Mouse (Mus musculus): ENCODE measurements around the gene Ptrh1.
A peak's percentile ranks its signal among the peaks of the same experiment; 100 is the strongest.

Ptrh1 gene

DNA sequence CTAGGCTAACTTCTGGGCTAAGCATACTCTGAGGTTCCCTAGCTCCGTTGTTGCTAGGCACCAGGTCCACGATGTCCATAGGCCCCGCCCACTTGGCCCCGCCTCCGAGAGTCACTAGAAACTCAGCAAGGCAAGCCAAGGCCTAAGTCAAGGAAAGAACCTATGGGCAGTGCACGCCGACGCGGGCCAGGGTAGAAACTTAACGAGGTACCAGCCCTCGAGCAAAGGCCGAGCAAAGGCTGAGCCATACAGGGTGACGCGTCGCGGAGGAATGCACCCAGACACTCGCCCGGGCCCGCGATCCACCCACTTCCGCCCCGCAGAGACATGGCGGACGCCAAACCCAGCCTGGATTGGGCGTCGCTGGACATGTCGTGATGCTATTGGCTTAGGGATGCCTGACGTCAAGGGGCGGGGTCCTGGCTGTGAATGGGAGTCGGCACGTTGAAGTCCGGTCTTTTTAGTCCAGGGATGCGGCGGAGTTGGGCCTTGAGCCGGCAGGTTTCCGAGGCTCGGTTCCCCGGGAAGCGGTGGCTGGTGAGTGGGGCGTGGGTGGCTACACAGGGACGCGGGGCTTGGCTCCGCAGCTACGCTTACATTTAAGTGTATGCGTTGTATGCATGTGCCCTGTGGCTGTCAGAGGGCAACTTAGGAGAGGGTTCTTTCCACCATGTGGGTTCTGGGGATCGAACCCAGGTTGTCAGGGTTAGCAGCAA is at the start of gene Ptrh1, which contains the start of gene Ttc16:
Gene Ptrh1 (plus strand): TSS at position 428 of the 716 bp plus-strand sequence.
Gene Ttc16 (minus strand): TSS at position 275 of the 716 bp plus-strand sequence.
- peak; percentile 99 for DNase-seq

GRCm38 (mm10) chr2:32727435-32727834 is 48.2 kb upstream of the Ptrh1 start:
- peak; percentile 97 to 98 for DNase-seq

DNA sequence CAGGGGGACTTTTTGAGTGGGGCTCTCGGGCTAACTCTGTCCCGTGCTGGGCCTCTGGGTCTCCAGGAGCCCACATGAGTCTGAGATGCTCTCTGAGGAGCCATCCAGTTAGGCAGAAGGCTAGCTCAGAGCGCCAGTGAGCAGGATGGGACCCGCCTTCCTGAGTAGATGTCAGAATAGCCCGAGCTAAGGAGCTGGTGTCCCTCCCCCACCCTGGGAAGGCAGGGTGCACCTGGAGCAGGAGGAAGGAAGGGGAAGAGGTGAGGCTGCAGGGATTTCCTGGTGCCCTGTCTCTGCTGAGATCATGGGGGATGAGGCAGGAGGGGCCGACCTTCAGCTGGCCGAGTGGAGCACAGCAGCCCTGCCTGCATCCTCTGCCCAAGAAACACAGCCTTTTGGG is 47.1 kb upstream of the Ptrh1 start:
- DNase-seq, result peak; percentile 77 to 92

- no peak for DNase-seq
These were observed 46.0 kb upstream of the Ptrh1 start for GRCm38 (mm10) chr2:32729547-32729946.

- DNase-seq, result peak in 1 of 2 experiments; percentile 35
These were observed 44.7 kb upstream of the Ptrh1 start for GRCm38 (mm10) chr2:32730854-32731253.

DNA sequence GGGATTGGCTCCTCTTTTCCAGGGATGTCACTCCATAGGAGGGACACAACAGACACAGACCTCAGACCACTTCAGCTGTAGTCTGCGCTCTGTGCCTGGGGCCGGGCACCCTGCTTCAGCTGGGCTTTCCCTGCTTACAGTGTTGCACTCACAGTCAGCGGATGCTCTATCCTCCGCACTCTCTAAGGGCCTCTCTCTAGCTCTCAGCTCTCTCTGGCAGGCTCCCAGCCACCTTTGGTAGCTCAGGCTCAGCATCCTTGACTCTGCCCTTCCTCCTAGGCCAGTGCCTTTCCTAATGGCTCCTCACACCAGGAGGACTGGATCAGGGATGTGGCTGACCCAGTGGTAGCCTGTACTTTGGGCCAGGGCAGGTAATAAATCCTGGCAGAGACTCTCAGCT is 43.7 kb upstream of the Ptrh1 start:
- DNase-seq, result peak in 1 of 2 experiments; percentile 43

DNA sequence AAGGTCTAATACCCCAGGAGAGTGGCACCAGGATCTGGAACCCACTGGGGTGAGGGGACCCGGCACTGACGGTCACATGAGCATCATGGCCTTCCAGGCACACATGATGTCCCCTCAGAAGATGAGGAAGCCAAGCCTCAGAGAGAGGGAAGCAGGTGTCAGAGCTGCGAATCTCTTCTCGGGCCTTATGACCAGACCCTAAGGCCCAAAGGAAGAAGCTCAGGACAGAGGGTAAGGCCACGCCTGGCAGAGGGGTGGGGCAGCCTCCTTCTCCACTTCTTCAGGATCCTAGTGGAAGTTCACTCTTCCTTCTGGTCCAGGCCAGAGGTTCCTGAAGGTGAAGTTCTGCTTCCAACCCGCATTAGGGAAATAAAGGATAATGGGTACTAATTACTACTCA is 42.9 kb upstream of the Ptrh1 start:
- DNase-seq, result no peak

DNA sequence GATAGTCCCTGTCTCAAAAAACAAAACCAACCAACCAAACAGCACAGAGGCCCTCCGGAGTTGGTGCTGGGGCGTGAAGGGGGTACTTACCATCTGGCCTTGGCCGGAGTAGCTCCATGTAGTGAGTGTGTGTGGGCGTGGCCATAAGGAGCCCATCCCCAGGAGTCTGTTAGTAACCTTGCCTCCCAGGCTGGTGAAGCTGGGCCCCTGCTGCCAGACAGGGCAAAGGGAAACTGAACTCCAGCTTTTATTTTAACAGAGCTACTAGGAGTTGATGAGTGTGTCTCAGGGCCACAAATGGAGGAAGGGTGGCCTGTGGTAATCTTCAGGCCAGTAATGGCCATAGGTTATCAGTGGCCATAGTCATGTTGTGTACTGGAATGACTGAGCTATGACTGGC is 41.1 kb upstream of the Ptrh1 start:
- peak; percentile 41 to 76 for DNase-seq

DNA sequence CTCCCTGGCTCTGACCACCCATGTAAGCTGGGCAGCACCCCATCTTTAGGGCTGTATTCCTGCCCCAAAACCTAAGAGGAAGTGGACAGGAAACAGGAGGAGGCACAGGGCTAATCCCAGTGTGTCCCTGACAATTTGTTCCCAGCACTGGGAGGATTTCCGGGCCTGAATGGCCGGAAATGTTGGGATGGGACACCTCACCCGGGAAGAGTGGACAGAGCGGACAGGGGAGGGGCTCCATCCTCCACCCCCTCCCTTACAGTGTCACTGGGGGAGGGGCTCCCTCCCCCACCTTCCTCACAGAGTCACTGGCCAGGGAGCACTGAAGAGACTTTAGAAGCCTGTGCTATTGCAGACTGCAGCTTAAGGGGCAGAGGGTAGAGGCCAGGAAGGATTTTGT is 40.7 kb upstream of the Ptrh1 start:
- DNase-seq, result peak; percentile 74 to 91

- DNase-seq, result peak in 1 of 2 experiments; percentile 66
These were observed 39.2 kb upstream of the Ptrh1 start for GRCm38 (mm10) chr2:32736306-32736829.

- DNase-seq, result no peak
These were observed 38.6 kb upstream of the Ptrh1 start for GRCm38 (mm10) chr2:32737008-32737407.

GRCm38 (mm10) chr2:32739311-32739710 is 36.3 kb upstream of the Ptrh1 start:
- no peak for DNase-seq

- no peak for DNase-seq
These were observed 34.7 kb upstream of the Ptrh1 start, which contains the start of gene 6330409D20Rik for GRCm38 (mm10) chr2:32740916-32741272. Gene 6330409D20Rik (minus strand): TSS chr2:32741016.

DNA sequence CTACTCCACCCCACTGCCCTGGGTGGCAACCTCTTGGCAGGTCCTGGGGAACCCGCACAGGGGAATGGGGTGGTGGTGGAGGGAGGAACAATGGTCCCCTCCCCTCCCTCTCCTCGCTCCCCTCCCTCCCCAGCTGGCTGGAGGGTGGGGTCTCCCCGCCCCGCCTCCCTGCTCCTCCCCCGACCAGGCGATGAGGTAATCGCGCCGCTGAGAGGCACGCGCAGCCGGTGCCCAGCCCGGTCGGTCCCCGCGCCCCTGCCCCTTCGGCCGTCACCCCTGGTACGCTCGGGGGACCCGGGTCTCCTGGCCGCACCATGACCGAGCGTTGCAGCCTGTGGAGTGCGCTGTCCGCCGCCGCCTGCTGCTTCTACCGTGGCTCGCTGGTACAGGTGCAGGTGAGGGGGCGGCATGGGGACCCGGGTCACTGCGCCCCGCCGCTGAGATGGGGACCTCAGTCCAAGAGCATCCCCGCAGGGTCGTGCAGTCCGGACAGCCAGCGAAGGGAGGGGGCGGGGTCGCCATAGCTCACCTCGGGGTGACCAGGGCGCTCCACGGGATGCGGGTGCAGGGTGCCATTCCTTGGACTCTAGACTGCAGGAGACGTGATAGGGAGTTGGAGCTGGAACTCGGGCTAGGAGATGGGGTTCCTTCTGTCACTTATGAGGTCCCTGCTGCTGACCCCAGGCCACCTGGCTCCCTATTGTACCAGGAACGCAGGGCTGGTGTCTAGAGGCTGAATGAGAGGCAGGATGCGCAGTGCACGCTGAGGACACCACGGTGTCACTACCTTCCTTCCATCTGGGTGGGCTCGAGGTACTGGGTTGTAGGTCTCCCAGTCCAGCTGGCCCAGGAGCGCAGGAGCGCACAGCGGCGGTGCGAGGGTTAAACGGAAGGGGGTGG is 34.1 kb upstream of the Ptrh1 start:
- DNase-seq, result peak in 1 of 2 experiments; percentile 63

DNA sequence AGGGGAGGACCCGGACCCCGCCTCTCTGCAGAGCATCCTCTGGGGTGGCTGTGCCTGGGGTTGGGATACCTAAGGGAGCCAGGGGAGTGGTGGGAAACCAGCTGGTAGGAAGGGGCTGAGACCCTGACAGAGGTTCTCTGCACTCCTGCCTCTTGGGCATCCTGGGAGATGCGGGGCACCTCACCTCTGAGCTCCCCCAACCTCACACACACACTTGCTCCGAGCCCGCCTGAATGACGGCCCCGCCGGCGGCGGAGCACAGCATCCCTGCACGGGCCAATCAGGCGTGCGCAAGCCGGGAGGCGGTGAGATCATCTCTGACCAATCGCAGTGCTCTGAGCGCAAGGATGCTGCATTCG is 33.4 kb upstream of the Ptrh1 start:
- no peak for DNase-seq

- DNase-seq, result no peak
These were observed 31.2 kb upstream of the Ptrh1 start for GRCm38 (mm10) chr2:32744272-32744982.

DNA sequence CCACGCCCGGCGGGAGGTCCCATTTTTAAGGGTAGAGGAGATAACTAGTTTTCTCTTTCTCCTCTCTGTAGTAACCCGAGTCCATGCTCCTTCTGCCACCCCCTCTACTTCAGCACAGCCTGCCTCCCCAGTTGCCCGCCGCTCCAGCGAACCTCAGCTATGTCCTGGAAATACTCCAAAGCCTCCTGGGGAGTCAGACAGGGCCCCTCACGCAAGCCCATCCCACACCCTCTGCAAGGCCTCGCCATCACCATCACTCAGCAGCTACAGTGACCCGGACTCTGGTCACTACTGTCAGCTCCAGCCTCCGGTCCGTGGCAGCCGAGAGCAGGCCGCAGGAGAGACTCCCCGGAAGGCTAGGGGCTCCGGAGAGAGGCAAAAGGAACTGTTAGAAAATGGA is 26.5 kb upstream of the Ptrh1 start:
- no peak for DNase-seq

DNA sequence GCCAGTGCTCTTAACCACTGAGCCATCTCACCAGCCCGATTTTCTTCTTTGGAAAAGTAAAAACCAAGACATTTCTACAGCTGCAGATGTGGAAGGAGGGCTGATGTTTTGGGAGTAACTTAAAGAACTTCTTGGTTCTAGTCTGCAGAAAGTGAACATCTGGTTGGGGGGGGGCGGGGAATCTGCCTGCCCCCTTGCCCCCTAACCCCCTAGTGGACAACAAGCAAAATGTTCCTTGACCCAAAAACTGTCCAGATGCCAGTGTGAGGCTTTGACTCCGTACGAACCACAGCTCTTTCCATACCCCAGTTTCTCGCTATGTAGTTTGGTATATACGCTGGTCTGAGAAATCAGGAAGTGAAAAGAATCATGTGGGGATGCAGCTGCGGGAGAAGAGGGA is 25.4 kb upstream of the Ptrh1 start:
- no peak for DNase-seq

- DNase-seq, result peak; percentile 86 to 94
These were observed 24.5 kb upstream of the Ptrh1 start for GRCm38 (mm10) chr2:32750887-32751664.

DNA sequence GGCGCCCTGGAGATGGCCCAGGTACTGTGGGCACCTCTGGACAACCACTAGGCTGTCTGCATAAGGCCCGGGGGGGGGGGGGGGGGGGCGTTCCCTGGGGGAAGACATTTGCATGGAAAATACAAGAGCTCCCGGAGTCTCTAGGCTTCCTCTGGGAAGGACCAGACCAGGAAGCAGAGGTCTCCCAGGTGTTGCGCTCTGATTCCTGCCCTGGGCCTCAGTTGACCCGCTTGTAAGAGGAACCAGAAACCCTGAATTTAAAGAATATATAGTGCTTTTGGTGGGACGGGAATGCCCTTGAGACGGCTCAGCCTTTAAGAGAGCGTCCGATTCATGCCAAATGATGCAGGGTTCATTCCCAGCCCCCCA is 23.9 kb upstream of the Ptrh1 start:
- DNase-seq, result no peak

- DNase-seq, result no peak
These were observed 23.4 kb upstream of the Ptrh1 start for GRCm38 (mm10) chr2:32752181-32752580.

DNA sequence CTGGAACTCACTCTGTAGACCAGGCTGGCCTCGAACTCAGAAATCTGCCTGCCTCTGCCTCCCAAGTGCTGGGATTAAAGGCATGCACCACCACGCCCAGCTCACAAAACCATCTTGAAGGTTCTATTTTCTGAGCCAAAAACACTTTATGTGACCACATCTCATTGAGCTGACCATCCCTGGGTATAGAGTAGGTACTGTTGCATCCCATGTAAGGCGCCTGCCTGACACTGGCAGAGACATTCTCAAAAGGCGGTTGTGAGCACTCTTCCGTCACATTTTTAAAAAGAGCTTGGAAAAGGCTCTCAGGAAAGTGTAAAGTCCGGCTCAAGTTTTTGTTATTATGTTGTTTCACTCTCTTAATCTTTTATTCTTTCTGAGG is 18.9 kb upstream of the Ptrh1 start:
- no peak for DNase-seq

Measured in kidney, postnatal 25 days (tissue).